Mouse (Mus musculus) ovary, postnatal 36 days (tissue): ENCODE measurements around the gene Bcar3.
A peak's percentile ranks its signal among the peaks of the same experiment; 100 is the strongest.
"Not testable (repeated sequence)": the region's sequence is repeated elsewhere in the genome, so short reads cannot be mapped to it uniquely, and the experiment has no call there.

Experiments used
- DNase-seq: peaks from one replicate; pipeline ENCODE4 v3.0.0; 2022; ENCODE audit warnings: low spot score, mixed read lengths

The Bcar3 gene

DNA sequence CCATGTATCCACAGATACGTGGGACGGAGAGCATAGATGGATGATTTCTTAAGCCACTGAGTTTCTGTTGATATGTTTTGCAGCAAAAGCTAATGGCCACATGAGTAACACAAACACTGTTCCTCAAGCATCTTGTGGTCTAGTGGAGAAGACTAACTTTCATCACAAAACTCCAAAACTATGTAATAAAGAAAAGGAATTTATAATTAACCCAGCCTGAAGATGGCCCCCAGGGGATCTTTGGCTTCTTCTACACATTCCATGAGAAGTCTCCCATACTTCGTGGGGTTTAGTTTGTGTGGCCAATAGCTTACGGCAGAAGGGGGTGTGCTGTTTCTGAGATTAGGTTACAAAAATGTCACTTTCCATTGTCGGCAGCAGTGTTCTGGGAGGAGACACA, 92.5 kb downstream of the Bcar3 start:
- no peak for DNase-seq

- DNase-seq: no peak
Observed at GRCm38 (mm10) chr3:122387771-122388170, 93.8 kb downstream of the Bcar3 start.

DNA sequence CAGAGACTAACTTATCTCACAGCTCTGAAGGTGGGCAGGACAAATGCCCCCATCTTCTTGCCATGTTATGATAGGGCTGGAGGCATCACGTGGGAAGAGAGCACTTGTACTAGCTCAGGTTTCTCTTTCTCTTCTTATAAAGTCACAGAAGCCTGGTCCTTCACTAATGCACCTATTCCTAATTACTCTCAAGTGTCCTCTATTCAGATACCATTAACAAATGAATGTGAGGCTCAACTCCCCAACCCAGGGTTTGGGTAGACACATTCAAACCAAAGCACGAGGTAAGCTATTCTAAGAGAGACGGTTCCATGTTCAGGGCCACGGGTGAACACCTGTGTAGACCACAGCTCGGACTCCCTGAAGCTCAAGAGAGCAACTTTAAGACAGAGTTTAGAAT, 96.0 kb downstream of the Bcar3 start:
- no peak for DNase-seq

DNA sequence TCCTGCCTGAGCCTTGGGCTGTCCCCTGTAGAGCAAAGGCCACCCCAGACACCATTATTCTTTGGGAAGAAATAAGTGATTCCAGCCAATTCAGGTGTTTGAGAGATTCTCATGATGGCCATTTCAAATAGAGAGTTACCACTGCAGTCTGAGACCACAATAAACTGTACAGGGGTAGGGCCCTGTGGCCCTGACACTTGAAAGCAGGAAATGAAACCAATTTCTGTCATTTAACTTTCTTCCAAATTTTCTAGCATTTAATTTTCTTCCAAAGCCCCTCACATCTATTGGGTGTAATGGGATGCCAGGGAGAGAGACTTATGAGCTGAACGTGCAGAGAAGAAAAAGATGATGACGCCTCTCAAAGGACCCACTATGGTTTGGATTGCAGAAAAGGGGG, 97.2 kb downstream of the Bcar3 start:
- DNase-seq: no peak

DNA sequence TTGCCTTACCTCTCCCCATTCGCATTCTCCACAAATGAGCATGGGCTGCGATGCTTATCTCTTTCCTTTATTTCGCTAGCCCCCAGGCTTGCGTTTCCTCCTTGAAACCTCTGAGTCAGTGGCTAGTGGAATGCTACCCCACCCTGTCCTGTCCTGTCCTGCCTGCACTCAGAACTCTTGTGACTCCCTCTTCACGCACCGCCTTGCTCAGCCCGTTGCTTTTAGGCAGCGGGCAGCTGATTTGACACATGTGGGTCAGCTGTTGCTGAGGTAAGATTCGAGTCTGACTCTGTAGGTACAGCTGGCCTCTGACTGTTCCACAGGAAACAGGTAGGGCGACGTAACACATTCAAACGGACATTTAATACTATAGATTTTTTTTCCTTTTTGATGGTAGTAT, 97.9 kb downstream of the Bcar3 start:
- no peak for DNase-seq

GRCm38 (mm10) chr3:122393411-122393810, 99.5 kb downstream of the Bcar3 start:
- not testable (repeated sequence) for DNase-seq

DNA sequence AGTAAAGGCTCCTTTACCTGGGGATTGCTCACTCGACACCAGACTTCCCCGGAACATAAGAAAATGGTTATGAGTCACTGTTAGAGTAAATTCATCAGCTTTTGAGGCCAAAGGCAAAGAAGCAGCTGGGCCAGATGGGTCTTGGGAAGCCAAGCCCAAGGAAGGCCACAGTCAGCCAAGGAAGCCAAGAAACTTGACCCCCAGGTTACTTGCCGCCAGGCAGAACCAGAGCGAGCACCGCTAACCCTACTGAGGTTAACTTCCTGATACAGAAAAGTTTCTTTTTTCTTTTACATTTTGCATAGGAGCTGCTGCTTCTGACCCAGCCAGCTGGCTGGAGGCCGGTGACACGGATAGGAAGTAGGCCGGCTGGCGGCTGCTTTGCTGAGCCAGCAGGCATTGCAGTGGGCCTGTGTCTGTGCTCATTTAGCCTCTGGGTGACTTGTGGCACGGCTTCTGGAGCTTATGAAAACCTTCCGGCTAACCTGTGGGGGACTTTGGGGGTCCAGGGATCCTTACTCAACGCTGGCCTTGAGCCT, 100.0 kb downstream of the Bcar3 start:
- DNase-seq: peak; percentile 14

GRCm38 (mm10) chr3:122396957-122397356, 103.0 kb downstream of the Bcar3 start:
- DNase-seq: no peak

DNA sequence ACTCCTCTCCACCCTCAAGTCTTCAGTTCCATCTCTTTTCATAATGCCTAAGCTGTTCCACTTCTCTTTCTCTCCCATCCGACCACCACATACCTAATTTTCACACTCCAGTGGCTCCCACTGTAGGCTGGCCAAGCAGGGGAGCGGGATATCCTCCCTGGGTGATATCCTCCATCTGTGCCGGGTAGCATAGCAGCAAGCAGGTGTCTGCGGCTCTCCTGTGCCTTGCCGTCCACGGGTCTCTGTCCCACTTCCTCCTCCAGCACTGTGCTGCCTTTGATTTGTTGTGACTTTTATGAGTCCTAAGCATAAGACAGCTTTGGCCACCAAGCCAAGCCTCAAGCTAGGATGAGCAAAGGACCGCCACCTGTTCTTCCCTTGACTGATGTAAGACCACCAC, 103.5 kb downstream of the Bcar3 start:
- DNase-seq: no peak

DNA sequence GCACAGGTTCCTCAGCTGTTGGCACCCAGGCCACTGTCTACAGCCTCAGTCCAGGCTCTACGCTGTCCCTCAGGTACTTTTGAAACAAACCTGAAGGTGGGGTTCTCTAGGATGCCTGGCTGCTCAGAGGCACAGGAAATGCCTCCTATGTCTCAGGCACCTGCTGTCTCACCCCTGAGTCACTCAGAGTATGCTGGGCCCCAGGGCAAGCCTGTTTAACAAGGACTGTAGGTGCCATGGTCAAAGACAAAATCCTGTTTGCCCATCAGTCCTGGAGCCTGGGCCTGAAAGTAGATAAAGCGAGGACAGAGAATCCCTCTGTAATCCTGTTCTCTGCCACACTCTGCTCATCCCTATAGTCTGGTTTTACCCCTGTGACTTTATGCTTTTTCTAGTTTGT, 107.1 kb downstream of the Bcar3 start:
- DNase-seq: no peak

GRCm38 (mm10) chr3:122402143-122402542, 108.2 kb downstream of the Bcar3 start:
- no peak for DNase-seq

DNA sequence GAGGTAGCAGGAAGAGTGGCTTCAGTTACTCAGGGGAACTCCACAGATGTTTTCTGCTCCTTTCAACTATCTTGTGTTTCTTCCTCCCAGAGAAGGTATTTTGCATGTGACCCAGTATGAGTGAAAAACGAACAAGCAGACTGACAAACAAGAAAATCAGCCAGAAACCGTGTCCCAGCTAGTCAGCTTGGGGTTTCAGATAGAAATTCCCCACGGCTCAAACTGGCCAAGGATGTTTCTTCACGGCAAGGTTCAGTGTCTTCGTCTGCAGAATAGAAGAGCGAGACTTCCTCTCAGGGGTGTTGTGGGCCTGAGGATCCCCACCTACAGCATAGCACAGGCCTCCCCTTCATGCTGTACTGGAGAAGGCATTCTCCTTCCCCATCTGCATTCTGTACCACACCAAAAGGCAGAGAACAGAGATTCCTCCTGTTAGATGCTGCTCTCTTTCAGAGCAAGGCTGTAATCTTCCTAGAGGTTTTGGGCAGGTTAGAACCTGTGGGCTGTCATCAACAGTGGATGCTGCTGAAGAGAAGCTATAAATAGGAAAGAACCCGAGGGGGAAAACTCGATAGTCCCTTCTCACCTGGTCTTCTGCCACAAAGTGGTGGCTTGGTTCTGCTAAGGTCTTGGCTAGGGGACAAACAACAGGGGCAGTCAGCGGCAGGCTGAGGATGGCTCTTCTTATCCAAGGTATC, 110.1 kb downstream of the Bcar3 start:
- DNase-seq: no peak

DNA sequence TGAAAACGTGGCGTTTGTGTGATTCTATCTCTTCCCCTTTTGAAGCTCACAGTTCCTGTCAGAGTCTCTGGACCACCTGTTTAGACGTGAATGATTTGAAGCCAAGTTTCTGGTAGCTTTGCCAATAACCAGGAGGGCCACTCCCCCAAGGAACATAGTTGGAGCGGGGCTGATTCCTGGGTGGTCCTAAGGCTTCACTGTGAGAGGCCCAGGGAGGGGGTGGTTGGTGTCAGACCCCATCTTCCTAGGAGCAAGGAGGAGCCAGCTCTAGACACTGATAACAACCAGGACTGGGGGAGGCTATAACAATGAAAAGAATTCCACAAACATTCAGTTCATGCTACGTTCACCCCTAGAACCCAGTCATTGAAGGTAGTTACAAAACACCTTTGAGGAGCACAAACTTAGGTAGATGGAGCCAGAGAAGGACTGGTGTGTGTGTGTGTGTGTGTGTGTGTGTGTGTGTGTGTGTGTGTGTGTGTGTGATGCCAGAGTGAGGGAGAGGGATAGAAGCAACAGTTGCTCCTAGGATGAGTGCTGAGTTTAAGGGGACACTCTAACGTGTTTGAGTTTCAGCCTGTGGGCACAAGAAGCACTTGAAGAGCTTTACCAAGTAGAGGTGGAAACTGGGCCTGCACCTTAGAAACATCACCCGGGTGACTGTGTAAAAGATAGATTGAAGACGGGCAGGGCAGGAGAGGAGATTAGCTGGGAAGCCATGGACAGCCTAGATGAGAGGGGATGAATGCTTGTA, 111.4 kb downstream of the Bcar3 start:
- DNase-seq: no peak

GRCm38 (mm10) chr3:122406416-122406815, 112.5 kb downstream of the Bcar3 start:
- no peak for DNase-seq

DNA sequence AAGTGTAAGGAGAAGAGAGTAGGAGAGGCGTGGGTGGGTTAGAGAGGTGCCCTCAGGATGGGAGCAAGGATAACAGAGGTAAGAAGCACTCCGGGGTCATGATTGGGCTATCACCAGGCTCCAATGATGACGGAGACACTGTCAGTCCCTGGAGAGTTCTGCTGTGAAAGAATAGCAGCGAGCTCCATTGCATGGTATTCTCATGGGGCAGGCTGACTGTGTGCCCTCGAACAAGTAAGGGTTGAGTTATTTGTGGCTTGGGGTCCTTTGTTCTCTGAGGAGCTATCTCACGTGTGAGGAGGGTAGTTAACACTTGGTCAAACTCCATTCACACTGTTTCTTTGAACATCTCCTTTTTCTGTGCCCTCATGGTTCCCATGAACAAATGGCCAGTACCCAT, 113.8 kb downstream of the Bcar3 start:
- DNase-seq: no peak

DNA sequence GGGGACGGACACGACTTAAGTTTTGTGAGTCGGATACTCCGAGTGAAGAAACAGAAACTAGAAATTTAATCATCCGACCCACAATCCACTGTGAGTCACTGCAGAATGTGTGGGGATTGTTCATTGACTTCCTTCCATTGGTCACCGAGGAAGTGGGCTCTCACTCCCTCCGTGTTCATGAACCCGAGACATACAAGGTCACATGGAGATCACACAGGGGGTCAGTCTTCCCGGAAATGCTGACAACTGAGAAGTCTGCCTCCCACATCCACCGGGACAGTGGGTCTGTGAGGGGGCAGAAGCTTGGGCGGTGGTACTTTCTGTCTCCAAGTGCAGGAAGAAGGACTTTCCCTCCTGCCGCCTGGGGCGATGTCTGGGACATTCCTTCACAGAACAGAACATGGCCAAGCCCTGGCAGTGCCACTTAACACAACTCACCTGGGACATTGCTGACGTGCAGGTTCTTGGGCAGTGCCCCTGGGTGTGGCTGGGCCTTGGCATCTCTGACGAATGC, 114.9 kb downstream of the Bcar3 start:
- DNase-seq: no peak

DNA sequence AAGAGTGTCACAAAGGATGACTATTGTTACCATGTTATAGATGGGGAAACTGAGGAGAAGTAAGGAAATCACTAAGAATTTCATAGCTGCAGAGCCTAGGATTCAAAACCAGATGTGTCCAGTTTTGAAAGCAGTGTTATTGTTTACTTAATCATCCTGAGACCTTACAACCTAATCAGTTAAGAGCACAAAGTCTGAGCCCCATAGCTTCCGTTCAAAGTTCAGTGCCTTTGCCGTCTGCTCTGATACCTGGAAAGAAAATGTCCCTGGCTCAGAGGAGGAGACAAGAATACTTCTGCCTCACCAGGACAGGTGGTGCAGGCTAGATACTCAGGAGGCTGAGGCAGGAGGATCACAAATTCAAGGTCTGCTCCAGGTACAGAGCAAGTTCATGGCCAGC, 117.7 kb downstream of the Bcar3 start:
- no peak for DNase-seq

DNA sequence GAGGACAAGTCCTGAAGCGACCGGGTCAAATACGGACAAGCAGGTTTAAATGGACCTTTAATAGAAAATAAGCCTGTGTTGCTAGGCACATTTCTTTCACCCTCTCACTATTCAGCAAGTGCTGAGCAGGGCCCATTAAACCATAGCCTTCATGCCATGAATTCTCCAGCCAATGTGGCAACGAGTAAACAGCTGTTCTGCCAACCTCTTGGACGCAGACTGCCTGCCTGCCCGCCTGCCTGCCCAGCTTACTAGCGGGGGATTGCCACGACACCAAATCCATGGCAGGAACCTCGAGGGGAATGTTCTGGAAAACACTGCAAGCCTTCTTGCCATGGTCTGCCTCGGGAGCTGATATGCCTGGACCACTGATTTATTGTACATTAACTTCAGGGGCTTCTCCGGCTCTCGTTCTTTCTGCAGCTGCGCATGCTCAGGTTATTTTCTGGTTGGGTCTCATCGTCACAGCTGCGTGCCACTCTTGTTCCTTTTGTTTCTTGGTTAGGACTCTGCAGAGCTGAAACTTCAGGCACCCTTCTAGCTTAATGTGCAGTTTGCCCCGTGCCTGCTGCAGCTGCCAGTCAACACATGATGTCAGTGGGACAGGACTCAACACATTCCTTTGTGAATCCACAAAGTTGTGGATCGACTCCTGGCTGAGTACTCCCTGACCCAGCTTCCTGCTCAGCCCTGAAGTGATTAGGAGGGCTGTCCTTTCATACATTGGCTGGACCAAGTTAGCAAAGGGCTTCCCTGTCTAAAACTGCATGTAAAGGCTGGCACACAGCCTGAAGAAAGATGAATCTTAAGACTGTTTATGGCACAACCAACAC, 120.0 kb downstream of the Bcar3 start:
- DNase-seq: no peak

DNA sequence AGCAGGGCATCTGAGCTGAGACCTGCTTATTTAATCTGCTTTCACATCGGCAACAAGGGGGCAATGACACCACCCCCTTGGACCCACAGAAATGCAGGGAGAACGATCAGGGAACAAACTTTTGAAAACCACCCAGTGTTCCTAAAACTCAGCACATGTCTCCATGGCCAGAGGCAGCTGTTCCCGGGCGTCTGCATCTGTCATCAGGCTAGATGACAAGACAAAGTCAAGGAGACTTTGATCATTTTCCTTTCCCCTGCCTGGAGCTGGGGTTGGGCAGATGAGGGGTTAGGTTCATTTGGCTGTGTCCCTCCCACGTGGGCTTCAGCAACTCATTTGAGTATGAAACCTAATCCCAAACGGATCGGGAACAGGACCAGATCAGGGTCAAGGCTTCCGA, 120.9 kb downstream of the Bcar3 start:
- DNase-seq: no peak

DNA sequence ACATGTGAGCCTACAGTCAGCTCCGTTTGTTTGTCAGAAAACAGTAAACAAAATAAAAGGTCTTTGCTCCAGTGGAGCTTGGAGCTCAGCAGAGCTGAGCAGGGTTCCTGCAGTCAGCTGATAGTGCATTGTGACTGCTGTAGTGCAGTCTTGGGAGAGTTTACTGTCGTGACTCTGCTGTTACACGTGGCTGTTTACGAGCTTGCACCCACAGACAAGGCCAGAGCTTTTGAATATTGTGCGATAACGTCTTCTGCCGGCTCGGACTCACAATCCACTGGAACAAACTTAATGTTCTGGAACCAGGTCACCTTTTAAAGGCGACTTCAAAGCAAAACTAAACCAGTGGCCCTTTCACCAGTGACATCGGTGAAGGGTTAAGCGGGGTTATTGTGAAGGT, 123.5 kb downstream of the Bcar3 start:
- no peak for DNase-seq

DNA sequence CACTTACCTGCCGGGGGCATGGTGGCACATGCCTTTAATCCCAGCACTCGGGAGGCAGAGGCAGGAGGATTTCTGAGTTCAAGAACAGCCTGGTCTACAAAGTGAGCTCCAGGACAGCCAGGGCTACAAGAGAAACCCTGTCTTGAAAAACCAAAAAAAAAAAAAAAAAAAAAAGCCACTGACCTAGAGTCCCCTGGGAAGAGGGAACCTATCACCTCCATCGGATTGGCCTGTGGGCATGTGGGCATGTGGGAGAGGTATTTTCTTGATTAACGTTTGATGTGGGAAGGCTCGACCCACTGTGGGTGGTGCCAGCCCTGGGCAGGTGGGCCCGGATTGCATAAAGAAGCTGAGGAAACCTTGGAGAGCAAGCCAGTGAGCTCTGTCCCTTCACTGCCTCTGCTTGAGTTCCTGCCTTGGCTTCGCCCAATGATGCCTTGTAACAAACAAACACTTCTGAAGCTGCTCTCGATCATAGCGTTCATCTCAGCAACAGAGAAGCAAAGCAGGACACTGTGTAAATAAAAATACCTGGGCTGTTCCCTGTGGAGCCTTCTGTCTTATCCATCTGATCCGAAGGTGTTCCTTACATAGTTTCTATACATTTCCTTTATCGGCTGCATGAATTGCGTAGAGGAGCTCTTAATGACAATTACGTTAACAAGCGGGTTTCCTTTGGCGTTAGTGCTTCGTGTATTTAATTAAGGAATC, 124.8 kb downstream of the Bcar3 start:
- no peak for DNase-seq
